Mouse (Mus musculus): ENCODE measurements around the gene Schip1. TPM values are rescaled to one million over a fixed set of nuclear protein-coding genes. Genes with fewer than 3 reads are reported as not detected.
A peak's percentile ranks its signal among the peaks of the same experiment; 100 is the strongest.

Gene Schip1
- total RNA-seq, 2 experiments from 2014 or later: 143 to 167 TPM

GRCm38 (mm10) chr3:68558744-68559143 is 494.1 kb downstream of the Schip1 start:
- DNase-seq: no peak

DNA sequence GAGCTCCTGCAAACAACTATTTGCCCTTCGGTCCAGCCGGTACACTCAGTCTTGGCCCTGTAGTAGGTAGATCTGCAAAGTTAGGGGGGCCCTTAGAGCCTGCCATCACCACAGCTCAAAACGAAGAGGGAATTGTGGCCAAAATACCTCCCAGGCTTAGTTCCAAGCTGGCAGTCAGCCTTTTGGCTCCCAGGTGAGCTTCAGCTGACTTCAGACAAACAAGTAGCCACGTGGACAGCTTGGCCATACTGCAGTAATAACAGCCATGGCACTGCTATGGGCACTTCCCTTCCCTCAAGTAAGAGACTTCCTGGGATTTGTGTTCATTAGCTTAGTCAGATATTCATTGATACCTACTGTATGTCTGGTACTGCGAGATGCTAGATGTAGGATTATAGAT is 495.5 kb downstream of the Schip1 start:
- DNase-seq: peak; percentile 72 to 82

- peak in 1 of 2 experiments; percentile 35 for DNase-seq
These were observed 498.2 kb downstream of the Schip1 start for GRCm38 (mm10) chr3:68562838-68563237.

- peak; percentile 69 to 73 for DNase-seq
These were observed 499.3 kb downstream of the Schip1 start for GRCm38 (mm10) chr3:68563922-68564321.

GRCm38 (mm10) chr3:68564978-68565674 is 500.5 kb downstream of the Schip1 start:
- DNase-seq: no peak

DNA sequence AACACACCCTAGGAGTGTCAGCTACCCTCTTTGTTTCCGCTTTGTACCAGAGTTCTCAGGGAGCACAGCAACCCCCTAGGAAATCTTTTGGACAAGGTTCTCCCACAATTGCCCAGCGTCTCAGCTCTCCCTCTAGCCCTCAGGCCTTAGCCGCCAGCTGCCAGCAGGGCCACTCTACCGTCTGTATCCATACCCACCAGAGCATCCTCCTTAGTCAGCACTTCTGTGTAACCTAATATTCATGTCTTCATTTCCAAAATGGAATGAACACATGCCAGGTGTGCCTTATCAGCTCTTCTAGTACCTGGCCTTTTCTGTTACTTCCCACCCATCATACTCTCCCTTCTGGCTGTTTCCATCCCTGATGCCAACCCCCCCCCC is 501.1 kb downstream of the Schip1 start:
- DNase-seq: no peak

DNA sequence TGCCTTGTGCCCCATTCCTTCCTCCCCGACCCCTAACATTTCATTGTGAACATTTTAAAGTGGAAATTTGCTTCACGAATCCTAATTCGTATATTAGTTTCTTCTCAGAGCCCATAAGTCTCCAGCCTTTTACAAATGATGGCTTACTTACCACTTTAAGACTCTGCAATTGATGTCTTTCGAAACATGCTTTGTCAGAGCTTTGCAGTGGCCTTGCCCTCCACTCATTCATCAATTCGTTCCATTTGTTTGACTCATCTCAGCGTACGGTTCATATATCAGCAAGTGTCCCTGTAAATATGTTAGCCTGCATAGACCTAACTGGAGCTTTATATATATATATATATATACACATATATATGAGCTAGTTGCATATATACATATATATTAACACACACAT is 503.0 kb downstream of the Schip1 start:
- no peak for DNase-seq

- no peak for DNase-seq
These were observed 503.5 kb downstream of the Schip1 start for GRCm38 (mm10) chr3:68568149-68568548.

- DNase-seq: no peak
These were observed 504.1 kb downstream of the Schip1 start for GRCm38 (mm10) chr3:68568716-68569115.

DNA sequence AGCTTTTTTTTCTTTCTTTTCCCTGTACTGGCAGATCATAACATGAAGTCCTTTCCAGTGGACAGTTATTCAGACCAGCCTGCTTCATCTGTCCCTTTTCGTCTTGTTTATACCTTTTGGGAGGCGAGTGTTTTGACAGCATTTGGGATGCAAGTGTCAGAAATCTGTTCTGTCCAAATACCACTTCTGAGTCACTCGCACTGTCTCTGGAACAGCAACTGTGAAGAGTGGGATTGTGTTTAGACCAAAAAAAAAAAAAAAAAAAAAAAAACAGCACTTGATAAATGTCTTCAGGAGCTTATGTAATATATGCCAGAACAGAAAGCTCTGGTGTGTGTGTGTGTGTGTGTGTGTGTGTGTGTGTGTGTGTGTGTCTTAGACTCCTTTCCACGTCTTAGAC is 505.7 kb downstream of the Schip1 start:
- no peak for DNase-seq

DNA sequence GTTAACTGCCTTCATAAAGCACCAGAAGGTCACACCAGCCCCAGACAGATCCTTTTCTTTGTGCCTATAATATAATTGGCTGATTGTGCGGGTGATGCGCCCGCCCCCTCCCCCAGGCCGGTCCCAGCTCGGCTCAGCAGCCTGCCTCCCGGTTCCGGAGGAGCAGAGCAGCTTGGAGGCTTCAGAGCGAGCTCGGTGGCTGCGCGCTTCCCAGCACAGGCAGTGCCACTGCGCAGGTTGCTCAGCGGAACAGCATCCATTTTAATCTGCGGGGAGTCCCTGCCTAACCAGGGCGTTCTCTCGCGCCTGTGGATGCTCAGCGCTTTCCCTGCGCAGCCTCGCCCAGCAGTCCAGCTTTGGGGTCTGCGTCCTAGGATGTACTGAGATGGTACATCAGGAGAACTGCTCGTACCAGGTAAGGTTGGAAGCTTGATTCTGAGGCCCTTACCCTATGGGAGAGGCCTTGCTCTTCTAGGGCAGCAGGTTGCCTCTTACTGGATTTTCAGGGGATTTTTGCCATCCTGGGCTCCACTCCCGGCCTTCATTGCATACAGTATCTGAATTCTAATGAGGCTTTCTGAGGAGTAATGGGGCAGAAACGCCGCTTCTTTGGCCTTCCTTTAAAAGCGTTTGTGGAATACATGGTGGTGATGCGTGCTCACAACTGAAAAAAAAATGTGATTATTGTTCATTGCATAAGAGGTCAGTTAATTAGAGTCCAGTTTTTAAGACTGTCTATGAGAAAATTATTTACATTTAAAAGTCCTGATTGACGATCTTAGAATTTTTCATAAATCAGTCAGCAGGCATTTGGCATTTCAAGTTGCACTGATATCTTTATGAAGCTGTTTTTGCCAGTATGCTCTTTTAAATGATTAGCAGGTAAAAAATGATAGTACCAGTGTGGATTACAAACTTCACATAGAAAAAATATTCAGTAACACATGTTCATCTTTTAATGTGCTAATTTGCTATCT is 507.9 kb downstream of the Schip1 start:
- peak in 1 of 2 experiments; percentile 49 for DNase-seq

DNA sequence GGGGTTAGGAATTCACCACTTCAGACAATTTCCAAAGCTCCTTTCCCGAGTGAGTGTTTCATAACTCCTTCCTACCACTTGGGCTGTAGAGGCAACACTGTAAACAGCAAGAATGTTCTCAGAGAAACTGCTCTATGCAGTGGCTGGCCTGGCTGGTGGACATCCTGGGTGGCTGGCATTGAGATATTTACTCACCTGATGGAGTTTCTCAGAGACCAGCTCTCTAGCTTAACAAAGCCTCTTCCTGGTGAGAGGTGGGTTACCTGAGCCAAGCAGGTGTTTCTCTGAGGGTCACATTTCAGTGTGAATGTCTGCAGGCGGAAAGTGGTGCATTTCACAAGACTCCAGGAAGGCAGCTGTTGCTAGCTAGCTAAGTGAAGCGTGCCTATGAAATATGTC is 508.6 kb downstream of the Schip1 start:
- DNase-seq: no peak

DNA sequence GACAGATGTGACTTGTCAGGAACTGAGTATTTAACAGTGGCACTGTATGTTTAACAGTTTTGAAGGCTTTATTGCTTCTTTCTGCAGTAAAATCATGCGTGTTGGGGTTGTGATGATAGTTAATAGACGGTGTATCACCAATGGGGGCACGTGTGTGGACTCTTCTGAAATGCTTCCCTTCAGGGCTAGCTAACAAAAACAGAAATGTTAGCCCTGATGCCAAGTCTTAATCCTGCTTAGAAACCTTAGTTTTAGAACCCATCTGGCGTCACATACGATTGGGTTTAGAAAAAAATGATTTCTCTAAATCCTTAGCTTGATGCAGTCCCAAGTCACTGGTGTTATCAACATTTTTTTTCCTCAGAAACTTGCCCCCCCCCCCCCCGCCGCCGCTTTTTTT is 509.5 kb downstream of the Schip1 start:
- no peak for DNase-seq

DNA sequence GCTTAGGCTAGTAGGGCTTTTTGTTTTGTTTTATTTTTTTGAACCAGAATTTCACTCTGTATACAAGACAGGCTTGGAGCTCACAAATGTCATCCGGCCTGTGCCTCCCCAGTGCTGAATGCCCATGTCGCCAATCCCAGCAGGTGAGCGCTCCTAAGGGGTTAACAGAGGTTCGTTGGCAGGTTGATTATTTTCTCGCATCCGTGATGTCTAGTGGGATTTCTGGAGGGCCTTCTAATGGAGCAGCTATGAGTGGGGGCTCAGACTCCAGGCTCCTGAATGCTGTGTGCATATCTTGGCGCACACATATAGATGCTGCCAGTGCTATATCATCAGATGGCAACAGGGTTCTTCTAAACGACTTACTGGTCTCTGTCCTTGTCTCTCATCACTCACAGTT is 510.0 kb downstream of the Schip1 start:
- DNase-seq: no peak

GRCm38 (mm10) chr3:68575636-68576340 is 511.2 kb downstream of the Schip1 start:
- DNase-seq: no peak

DNA sequence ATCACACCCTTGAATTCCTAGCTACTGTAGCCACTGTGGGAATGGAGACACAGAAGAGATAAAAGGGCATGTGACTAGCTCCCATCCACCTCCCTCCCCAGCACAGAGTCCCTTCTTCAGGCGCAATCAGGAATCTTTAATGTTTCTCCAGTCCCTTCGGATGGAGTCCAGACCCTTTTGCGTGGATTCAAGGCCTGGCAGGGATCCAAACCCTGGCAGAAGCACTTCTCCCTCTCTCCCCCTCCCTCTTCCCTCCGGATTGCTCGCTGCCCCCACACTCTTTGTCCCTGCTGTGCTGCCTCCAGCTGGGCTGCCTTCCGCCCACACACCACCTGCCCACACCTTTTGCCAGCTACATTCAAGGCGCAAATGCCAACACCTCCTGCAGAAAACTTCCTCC is 511.8 kb downstream of the Schip1 start:
- no peak for DNase-seq

DNA sequence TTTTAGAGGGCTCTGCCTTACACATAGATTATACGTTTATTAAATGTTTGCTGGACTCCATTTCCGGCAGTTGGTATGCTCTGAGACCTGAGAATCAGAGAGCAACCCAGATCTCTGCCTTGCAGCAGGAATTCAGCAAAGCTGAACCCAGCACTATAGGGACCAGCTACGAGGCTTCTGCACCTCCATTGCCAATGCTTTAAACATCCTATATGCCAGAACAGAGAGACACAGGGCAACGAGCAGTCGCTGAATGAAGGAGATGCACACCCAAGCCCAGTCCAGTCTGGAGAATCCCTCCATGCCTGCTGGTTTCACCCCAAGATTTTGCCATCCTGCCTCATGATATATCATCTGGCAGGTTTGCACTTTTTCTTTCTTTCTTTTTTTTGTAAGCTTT is 512.3 kb downstream of the Schip1 start:
- DNase-seq: no peak

GRCm38 (mm10) chr3:68581591-68581990 is 517.0 kb downstream of the Schip1 start:
- DNase-seq: no peak

GRCm38 (mm10) chr3:68582103-68582740 is 517.6 kb downstream of the Schip1 start:
- DNase-seq: no peak

DNA sequence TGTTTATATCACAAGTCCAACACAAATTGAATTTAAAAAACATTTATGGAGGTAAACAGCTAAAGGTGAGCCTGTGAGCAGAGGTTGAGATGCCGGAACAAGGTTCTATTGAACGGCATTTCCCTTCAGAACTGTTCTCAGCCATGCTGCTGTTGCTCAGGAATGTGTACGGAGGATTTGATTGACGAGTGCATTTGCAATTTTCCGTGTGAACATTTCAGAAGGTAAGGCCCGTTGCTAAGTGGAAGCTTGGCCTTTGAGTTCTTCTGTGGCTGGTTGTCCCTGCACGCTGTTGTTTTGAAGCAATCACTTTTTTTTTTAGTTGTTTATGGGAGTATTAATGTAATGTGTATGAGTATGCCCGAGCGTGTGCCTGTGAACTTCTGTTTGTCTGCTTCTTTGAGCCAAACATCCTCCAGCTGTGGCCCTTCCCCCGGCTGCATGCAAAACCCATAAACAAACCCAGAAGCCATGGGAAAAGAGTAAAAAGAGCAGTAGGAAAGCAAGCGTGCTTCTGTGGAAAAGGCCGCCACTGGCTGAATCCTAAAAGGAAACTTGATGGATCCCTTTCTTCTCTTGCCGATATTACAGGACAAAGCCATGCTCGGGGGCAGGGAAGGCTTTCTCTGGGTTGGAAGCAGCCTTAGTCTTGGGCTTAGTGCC is 518.6 kb downstream of the Schip1 start:
- peak in 1 of 2 experiments; percentile 56 for DNase-seq

GRCm38 (mm10) chr3:68583771-68584511 is 519.3 kb downstream of the Schip1 start:
- peak; percentile 74 to 86 for DNase-seq

All from heart, adult 18-20 months (tissue).